Mouse (Mus musculus) myocyte (in vitro differentiated cells): ENCODE measurements around the gene Nacc1. TPM values are rescaled to one million over a fixed set of nuclear protein-coding genes. Genes with fewer than 3 reads are reported as not detected.
A peak's percentile ranks its signal among the peaks of the same experiment; 100 is the strongest.

Experiments used
- H3K27me3 ChIP-seq: one replicate; pipeline ENCODE4 v1.6.1; 2011; ENCODE audit not compliant: control insufficient read depth, insufficient read depth, insufficient read length
- H3K36me3 ChIP-seq: one replicate; pipeline ENCODE4 v1.6.1; 2011; ENCODE audit not compliant: control insufficient read depth, insufficient read depth
- H3K4me2 ChIP-seq: one replicate; pipeline ENCODE4 v1.6.1; 2011; ENCODE audit warnings: low read depth, control low read depth
- H3K4me3 ChIP-seq: one replicate; pipeline ENCODE4 v1.5.1; 2011; ENCODE audit warnings: mild to moderate bottlenecking, control low read depth, moderate library complexity
- H3K79me2 ChIP-seq: one replicate; pipeline ENCODE4 v1.6.1; 2011; ENCODE audit not compliant: control insufficient read depth, insufficient read depth
- H3ac ChIP-seq: one replicate; pipeline ENCODE4 v1.6.1; 2011; ENCODE audit not compliant: control insufficient read depth, insufficient read length
- CEBPB ChIP-seq: IDR thresholded peaks from 2 replicates; pipeline ENCODE4 v1.6.1; 2011; ENCODE audit warnings: mild to moderate bottlenecking, moderate library complexity; ENCODE audit not compliant: poor library complexity, insufficient read depth, severe bottlenecking
- E2F4 ChIP-seq: IDR thresholded peaks from one replicate; pipeline ENCODE4 v1.6.1; 2011; ENCODE audit warnings: mild to moderate bottlenecking, control low read depth, moderate library complexity; ENCODE audit not compliant: insufficient read depth
- MAX ChIP-seq: IDR thresholded peaks from one replicate; pipeline ENCODE4 v1.6.1; 2011; ENCODE audit warnings: low read depth, mild to moderate bottlenecking, control low read depth
- MYOD1 ChIP-seq, 3 experiments: IDR thresholded peaks; one replicate each; pipeline ENCODE4 v1.6.1; 2011; ENCODE audit warnings: control low read depth in 2 of 3, low read depth in 2 of 3, mild to moderate bottlenecking in 2 of 3, moderate library complexity in 1 of 3; ENCODE audit not compliant: insufficient read length in 2 of 3, control insufficient read depth in 1 of 3
- MYOG ChIP-seq, 3 experiments: IDR thresholded peaks; one replicate each; pipeline ENCODE4 v1.6.1; 2011; ENCODE audit warnings: control low read depth in 2 of 3, low read depth in 2 of 3, mild to moderate bottlenecking in 2 of 3; ENCODE audit not compliant: insufficient read length in 2 of 3, control insufficient read depth in 1 of 3, insufficient read depth in 1 of 3
- POLR2A ChIP-seq: IDR thresholded peaks from one replicate; pipeline ENCODE4 v1.6.1; 2011; ENCODE audit warnings: low read depth, mild to moderate bottlenecking, control low read depth, moderate library complexity; ENCODE audit not compliant: insufficient read length
- POLR2AphosphoS2 ChIP-seq: IDR thresholded peaks from one replicate; pipeline ENCODE4 v1.6.1; 2011; ENCODE audit warnings: low read depth, control low read depth; ENCODE audit not compliant: insufficient read length
- REST ChIP-seq: IDR thresholded peaks from one replicate; pipeline ENCODE4 v1.6.1; 2011; ENCODE audit warnings: mild to moderate bottlenecking, control low read depth, moderate library complexity; ENCODE audit not compliant: insufficient read depth, insufficient read length
- SRF ChIP-seq: IDR thresholded peaks from one replicate; pipeline ENCODE4 v1.6.1; 2011; ENCODE audit warnings: low read depth; ENCODE audit not compliant: control insufficient read depth, insufficient read length
- TCF12 ChIP-seq: IDR thresholded peaks from one replicate; pipeline ENCODE4 v1.6.1; 2011; ENCODE audit warnings: mild to moderate bottlenecking, control low read depth; ENCODE audit not compliant: poor library complexity, insufficient read depth, severe bottlenecking
- TCF3 ChIP-seq: IDR thresholded peaks from one replicate; pipeline ENCODE4 v1.6.1; 2011; ENCODE audit warnings: low read depth, control low read depth; ENCODE audit not compliant: insufficient read length
- USF1 ChIP-seq: IDR thresholded peaks from one replicate; pipeline ENCODE4 v1.6.1; 2011; ENCODE audit warnings: low read depth, mild to moderate bottlenecking, control low read depth, moderate library complexity
- polyA plus RNA-seq: library from polyadenylated mRNA; unstranded; fragments of >200 nt; fragmentation: generic; extraction: Trizol; gene quantifications from one replicate; pipeline ENCODE4 v1.2.1, GENCODE M21; 2012; ENCODE audit warnings: missing spikeins

The Nacc1 gene
- polyA plus RNA-seq, 1 experiment, result 56.1 TPM

GRCm38 (mm10) chr8:84656641-84657126, 31.0 kb downstream of the Nacc1 start:
- Histone ChIP-seq H3K4me3 (no peak overlapping the region), H3K36me3 (no peaks in the 10 kb centered on the region), H3K4me2 (peak overlapping the region; percentile 82), H3K27me3 (no peaks in the 10 kb centered on the region), H3ac (no peak overlapping the region), H3K79me2 (peaks cover 12% of the 10 kb centered on the region)
- no peak for TF ChIP-seq SRF
- no peak for TF ChIP-seq MYOD1 (IDR thresholded peaks at IDR 0.05; ENCODE audit: control insufficient read depth in 1 of 3, insufficient read length in 2 of 3, low read depth in 2 of 3)

GRCm38 (mm10) chr8:84656191-84656525, 31.5 kb downstream of the Nacc1 start:
- Histone ChIP-seq H3K4me2 (peak overlapping the region; percentile 82), H3ac (no peak overlapping the region), H3K4me3 (no peak overlapping the region), H3K36me3 (no peaks in the 10 kb centered on the region), H3K27me3 (no peaks in the 10 kb centered on the region), H3K79me2 (peaks cover 8% of the 10 kb centered on the region)
- TF ChIP-seq USF1 (no peak), TCF12 (no peak), MYOG (IDR thresholded peaks at IDR 0.05; ENCODE audit: control insufficient read depth in 1 of 3, insufficient read depth in 1 of 3, insufficient read length in 2 of 3, low read depth in 2 of 3) (no peak)

GRCm38 (mm10) chr8:84655336-84656190, 32.1 kb downstream of the Nacc1 start:
- H3K36me3 ChIP-seq, result no peaks in the 10 kb centered on the region
- H3ac ChIP-seq, result no peak overlapping the region
- H3K4me2 ChIP-seq, result no peak overlapping the region
- H3K79me2 ChIP-seq, result peaks cover 2% of the 10 kb centered on the region
- H3K4me3 ChIP-seq, result no peak overlapping the region
- TF ChIP-seq TCF12 (no peak), TCF3 (no peak), MYOD1 (IDR thresholded peaks at IDR 0.05; ENCODE audit: control insufficient read depth in 1 of 3, insufficient read length in 2 of 3, low read depth in 2 of 3) (no peak), POLR2A (no peak), CEBPB (no peak), MYOG (IDR thresholded peaks at IDR 0.05; ENCODE audit: control insufficient read depth in 1 of 3, insufficient read depth in 1 of 3, insufficient read length in 2 of 3, low read depth in 2 of 3) (no peak), MAX (no peak), E2F4 (no peak), REST (no peak), POLR2AphosphoS2 (no peak), SRF (no peak), USF1 (no peak)
- no peaks in the 10 kb centered on the region for H3K27me3 ChIP-seq

GRCm38 (mm10) chr8:84654597-84654996, 33.1 kb downstream of the Nacc1 start:
- TF ChIP-seq TCF3 (no peak), REST (no peak)
- H3K4me3 ChIP-seq, result no peak overlapping the region

GRCm38 (mm10) chr8:84653092-84653631, 34.5 kb downstream of the Nacc1 start:
- no peak overlapping the region for H3K4me2 ChIP-seq
- no peak overlapping the region for H3ac ChIP-seq
- H3K27me3 ChIP-seq, result no peaks in the 10 kb centered on the region
- no peak overlapping the region for H3K4me3 ChIP-seq
- no peak for TF ChIP-seq MYOG (IDR thresholded peaks at IDR 0.05; ENCODE audit: control insufficient read depth in 1 of 3, insufficient read depth in 1 of 3, insufficient read length in 2 of 3, low read depth in 2 of 3)
- TF ChIP-seq POLR2AphosphoS2, result no peak
- no peak for TF ChIP-seq REST
- TF ChIP-seq CEBPB, result no peak
- no peak for TF ChIP-seq USF1
- TF ChIP-seq POLR2A, result no peak
- no peak for TF ChIP-seq MYOD1 (IDR thresholded peaks at IDR 0.05; ENCODE audit: control insufficient read depth in 1 of 3, insufficient read length in 2 of 3, low read depth in 2 of 3)
- TF ChIP-seq MAX, result no peak
- TF ChIP-seq E2F4, result no peak
- no peak for TF ChIP-seq SRF
- TF ChIP-seq TCF3, result no peak
- no peak for TF ChIP-seq TCF12
- H3K79me2 ChIP-seq, result no peaks in the 10 kb centered on the region
- no peaks in the 10 kb centered on the region for H3K36me3 ChIP-seq

More at GRCm38 (mm10) chr8:84654597-84654996, 33.1 kb downstream of the Nacc1 start:
- Histone ChIP-seq H3K27me3 (no peaks in the 10 kb centered on the region), H3K79me2 (no peaks in the 10 kb centered on the region), H3K4me2 (no peak overlapping the region), H3K36me3 (no peaks in the 10 kb centered on the region), H3ac (no peak overlapping the region)
